Mouse (Mus musculus) CH12.LX (cell line): ENCODE measurements around the gene Pin1. TPM values are rescaled to one million over a fixed set of nuclear protein-coding genes. Genes with fewer than 3 reads are reported as not detected.
"Not testable (repeated sequence)": the region's sequence is repeated elsewhere in the genome, so short reads cannot be mapped to it uniquely, and the experiment has no call there.

Experiments used
- DNase-seq: peaks from one replicate; pipeline ENCODE4 v3.0.0-alpha.2; 2013; ENCODE audit errors: extremely low read depth
- H3K27ac ChIP-seq: 2 replicates; pipeline ENCODE4 v1.5.1; 2012; ENCODE audit warnings: low read depth, mild to moderate bottlenecking, control low read depth, moderate library complexity; ENCODE audit not compliant: insufficient read depth
- H3K27me3 ChIP-seq: replicated peaks from 2 replicates; pipeline ENCODE3; 2012; ENCODE audit warnings: inconsistent platforms
- H3K36me3 ChIP-seq, 2 experiments: replicated peaks in 1 of 2; 2 replicates each; pipeline versions ENCODE3 to v1.6.1; 2012; ENCODE audit warnings: inconsistent platforms in 1 of 2, low read length in 1 of 2, mild to moderate bottlenecking in 1 of 2, mixed read lengths in 1 of 2, moderate library complexity in 1 of 2; ENCODE audit not compliant: control insufficient read depth in 1 of 2, insufficient read depth in 1 of 2
- H3K4me1 ChIP-seq, 2 experiments: 2 replicates each; pipeline ENCODE4 v1.6.1; 2012; ENCODE audit warnings: inconsistent platforms in 1 of 2, moderate library complexity in 1 of 2; ENCODE audit not compliant: insufficient read depth in 2 of 2, control insufficient read depth in 1 of 2
- H3K4me2 ChIP-seq: 2 replicates; pipeline ENCODE4 v1.6.1; 2012; ENCODE audit warnings: low read depth, mild to moderate bottlenecking, control low read depth; ENCODE audit not compliant: poor library complexity, insufficient read depth, severe bottlenecking
- H3K4me3 ChIP-seq, 3 experiments: fragments of 150-350 bp in 1 of 3; sonication (generic) in 1 of 3; replicated peaks in 1 of 3; 2 replicates each; pipeline versions ENCODE3 to v1.5.1; 2011 to 2012; ENCODE audit warnings: low read depth in 2 of 3, low read length in 2 of 3, mild to moderate bottlenecking in 2 of 3, moderate library complexity in 2 of 3, control low read depth in 1 of 3, improper control_type of control experiment in 1 of 3, inconsistent platforms in 1 of 3, mixed read lengths in 1 of 3; ENCODE audit not compliant: poor library complexity in 1 of 3
- H3K79me2 ChIP-seq: replicated peaks from 2 replicates; pipeline ENCODE4 v1.6.1; 2012; ENCODE audit warnings: mild to moderate bottlenecking, moderate library complexity; ENCODE audit not compliant: control insufficient read depth, poor library complexity, insufficient read depth, severe bottlenecking; ENCODE audit errors: extremely low read depth
- H3K9ac ChIP-seq: 2 replicates; pipeline ENCODE4 v1.6.1; 2012; ENCODE audit warnings: low read depth, mild to moderate bottlenecking, control low read depth, moderate library complexity; ENCODE audit not compliant: insufficient read depth
- H3K9me3 ChIP-seq: replicated peaks from 2 replicates; pipeline ENCODE3; 2012; ENCODE audit warnings: low read length, inconsistent platforms, mixed read lengths
- CHD2 ChIP-seq: IDR thresholded peaks from 2 replicates; pipeline ENCODE4 v1.6.1; 2011; ENCODE audit warnings: low read length, improper control_type of control experiment
- CTCF ChIP-seq, 2 experiments: IDR thresholded peaks in 1 of 2; conservative IDR thresholded peaks in 1 of 2; 2 replicates each; pipeline ENCODE4 v1.5.1; 2011 to 2012; ENCODE audit warnings: low read depth in 2 of 2, low read length in 2 of 2, improper control_type of control experiment in 1 of 2, inconsistent platforms in 1 of 2, mild to moderate bottlenecking in 1 of 2, moderate library complexity in 1 of 2
- EP300 ChIP-seq: IDR thresholded peaks from 2 replicates; pipeline ENCODE4 v1.6.1; 2011; ENCODE audit warnings: low read length, improper control_type of control experiment
- ETS1 ChIP-seq: conservative IDR thresholded peaks from 2 replicates; pipeline ENCODE4 v1.6.1; 2012; ENCODE audit warnings: low read depth, mild to moderate bottlenecking, inconsistent platforms, low read length, improper control_type of control experiment, moderate library complexity
- GABPA ChIP-seq: IDR thresholded peaks from 2 replicates; pipeline ENCODE4 v1.6.1; 2012; ENCODE audit warnings: low read depth, low read length, improper control_type of control experiment, inconsistent platforms; ENCODE audit not compliant: insufficient replicate concordance
- HCFC1 ChIP-seq: IDR thresholded peaks from 2 replicates; pipeline ENCODE4 v1.6.1; 2012; ENCODE audit warnings: low read depth, mild to moderate bottlenecking, inconsistent platforms, low read length, improper control_type of control experiment
- IRF4 ChIP-seq: IDR thresholded peaks from 2 replicates; pipeline ENCODE4 v1.6.1; 2014; ENCODE audit warnings: low read depth, mild to moderate bottlenecking, inconsistent platforms, low read length, improper control_type of control experiment
- JUN ChIP-seq: IDR thresholded peaks from 2 replicates; pipeline ENCODE4 v1.6.1; 2011; ENCODE audit warnings: low read depth, mild to moderate bottlenecking, low read length, improper control_type of control experiment, moderate library complexity; ENCODE audit not compliant: insufficient read depth
- JUND ChIP-seq: conservative IDR thresholded peaks from 2 replicates; pipeline ENCODE4 v1.6.1; 2011; ENCODE audit warnings: low read depth, low read length, improper control_type of control experiment
- KAT2A ChIP-seq: IDR thresholded peaks from 2 replicates; pipeline ENCODE4 v1.6.1; 2012; ENCODE audit warnings: low read length, improper control_type of control experiment, inconsistent platforms; ENCODE audit not compliant: insufficient replicate concordance
- NRF1 ChIP-seq: IDR thresholded peaks from 2 replicates; pipeline ENCODE4 v1.6.1; 2014; ENCODE audit warnings: low read depth, mild to moderate bottlenecking, inconsistent platforms, low read length, improper control_type of control experiment, moderate library complexity
- POLR2A ChIP-seq: IDR thresholded peaks from 2 replicates; pipeline ENCODE4 v1.6.1; 2011; ENCODE audit warnings: low read depth, mild to moderate bottlenecking, improper control_type of control experiment, low read length
- RAD21 ChIP-seq: IDR thresholded peaks from 2 replicates; pipeline ENCODE4 v1.6.1; 2011; ENCODE audit warnings: low read depth, mild to moderate bottlenecking, low read length, improper control_type of control experiment, moderate library complexity
- TCF12 ChIP-seq: IDR thresholded peaks from 2 replicates; pipeline ENCODE4 v1.6.1; 2014; ENCODE audit warnings: low read depth, mild to moderate bottlenecking, inconsistent platforms, low read length, improper control_type of control experiment
- USF2 ChIP-seq: conservative IDR thresholded peaks from 2 replicates; pipeline ENCODE4 v1.6.1; 2011; ENCODE audit warnings: low read depth, low read length, improper control_type of control experiment
- ZC3H11A ChIP-seq: IDR thresholded peaks from 2 replicates; pipeline ENCODE4 v1.6.1; 2012; ENCODE audit warnings: low read depth, mild to moderate bottlenecking, inconsistent platforms, low read length, improper control_type of control experiment
- ZNF384 ChIP-seq: IDR thresholded peaks from 2 replicates; pipeline ENCODE4 v1.6.1; 2012; ENCODE audit warnings: low read depth, low read length, improper control_type of control experiment, inconsistent platforms
- dilution Hi-C: fragments of 300-500 bp; cut with MboI; formaldehyde crosslinking; loops from 2 replicates; pipeline ENCODE4 v1.14.3; 2020; ENCODE audit warnings: low sequenced_read_pairs; ENCODE audit not compliant: extremely low pct_unique_long_range_greater_than_20kb, extremely low pct_ligation_motif_present
- in situ Hi-C: fragments of 300-500 bp; cut with MboI; formaldehyde crosslinking; loops from 3 replicates; pipeline ENCODE4 v1.14.3; 2019; ENCODE audit warnings: low sequenced_read_pairs, low pct_ligation_motif_present, low pct_unique_long_range_greater_than_20kb, mixed read lengths
- polyA plus RNA-seq: library from polyadenylated mRNA; unstranded; fragments of >175 nt; gene quantifications from 2 replicates; pipeline ENCODE4 v1.2.1, GENCODE M21; 2012; ENCODE audit warnings: low read depth; ENCODE audit not compliant: insufficient read length
- total RNA-seq, 2 experiments: library from RNA; depleted of rRNA; stranded (reverse); fragments of 300-350 nt in 1 of 2; fragments of >200 nt in 1 of 2; gene quantifications; 2 replicates each; pipeline ENCODE4 v1.2.3; 2012 to 2014

The Pin1 gene
- total and polyA plus RNA-seq, 3 experiments = 37.0 to 48.6 (median 43.0) TPM

DNA sequence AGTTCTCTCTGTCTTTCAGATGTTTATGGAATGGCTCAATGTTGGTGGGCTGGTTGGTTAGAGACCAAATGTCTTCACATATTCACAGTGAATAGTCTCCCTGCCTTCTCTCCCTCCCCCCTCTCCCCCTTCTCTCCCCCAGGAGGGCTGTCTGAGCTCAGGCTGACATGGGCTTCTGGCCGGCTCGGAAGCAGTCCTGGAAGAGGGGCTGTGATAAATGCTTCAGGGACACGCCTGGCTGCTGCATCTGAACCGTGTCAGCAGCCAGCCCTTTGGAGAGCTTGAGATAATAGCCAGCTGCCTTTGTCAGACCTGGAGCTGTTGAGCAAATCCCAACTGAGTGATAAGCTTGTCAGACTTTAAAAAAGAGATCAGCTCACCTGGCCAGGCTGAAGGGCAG lies 38.0 kb downstream of the Pin1 start:
- dilution Hi-C loops = no loop called here
- in situ Hi-C loops = no loop called here
- Histone ChIP-seq H3K79me2 (no peaks in the 10 kb centered on the region), H3K4me3 (no peak overlapping the region), H3K27ac (no peak overlapping the region), H3K4me1 (peaks cover 0 to 16% of the 10 kb centered on the region in 2 experiments; a peak in 3 of 4 replicates), H3K27me3 (peaks cover 5% of the 10 kb centered on the region), H3K9ac (no peak overlapping the region), H3K4me2 (no peak overlapping the region), H3K9me3 (no peaks in the 10 kb centered on the region), H3K36me3 (no peaks in the 10 kb centered on the region)
- no peak for DNase-seq
- TF ChIP-seq ZNF384 = no peak
- TF ChIP-seq CTCF (conservative IDR thresholded peaks at IDR 0.05 in 1 of 2, IDR thresholded peaks at IDR 0.05 in 1 of 2; ENCODE audit: low read depth in 2 of 2, low read length in 2 of 2) = no peak
- no peak for TF ChIP-seq NRF1
- no peak for TF ChIP-seq CHD2
- TF ChIP-seq JUND = no peak
- TF ChIP-seq RAD21 = no peak
- no peak for TF ChIP-seq IRF4
- no peak for TF ChIP-seq GABPA
- no peak for TF ChIP-seq ZC3H11A
- no peak for TF ChIP-seq KAT2A
- TF ChIP-seq TCF12 = no peak
- TF ChIP-seq HCFC1 = no peak
- TF ChIP-seq JUN = no peak
- no peak for TF ChIP-seq ETS1
- no peak for TF ChIP-seq USF2
- TF ChIP-seq POLR2A = no peak

DNA sequence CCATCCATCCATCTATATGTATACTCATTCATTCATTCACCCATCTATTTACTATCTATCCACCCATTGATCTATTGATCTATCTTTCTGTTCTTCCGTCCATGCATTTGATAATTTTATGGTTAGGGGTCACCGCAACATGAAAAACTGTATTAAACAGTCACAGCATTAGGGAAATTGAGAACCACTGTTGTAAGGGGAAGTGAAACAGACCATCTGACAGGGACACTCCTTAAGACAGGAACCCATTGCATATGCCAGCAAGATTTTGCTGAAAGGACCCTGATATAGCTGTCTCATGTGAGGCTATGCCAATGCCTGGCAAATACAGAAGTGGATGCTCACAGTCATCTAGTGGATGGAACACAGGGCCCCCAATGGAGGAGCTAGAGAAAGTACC lies 38.6 kb downstream of the Pin1 start:
- dilution Hi-C loops = not testable (repeated sequence)
- TF ChIP-seq EP300 = 0 out of 2 replicates have a peak, but pooled peaks have one; percentile 46
- TF ChIP-seq, all 38 proteins: peak for 1; not testable (repeated sequence) for 37
- H3K36me3 ChIP-seq, H3K9me3 ChIP-seq, H3K9ac ChIP-seq, H3K79me2 ChIP-seq, H3K27me3 ChIP-seq, H3K27ac ChIP-seq, H3K4me3 ChIP-seq, H3K4me2 ChIP-seq, in situ Hi-C loops: not testable (repeated sequence)
- peak; percentile 23 for DNase-seq
- peaks cover 0 to 16% of the 10 kb centered on the region in 2 experiments; a peak in 3 of 4 replicates for H3K4me1 ChIP-seq
